Mouse (Mus musculus) kidney, adult 2 months (tissue): ENCODE measurements at regions not wholly inside any gene's neighbourhood (a gene's known extent, or its start where the extent isn't known, plus 50 kb on each side); places are given as distances from the start of the nearest gene placed in this dataset.

ENCODE experiments used
- CTCF ChIP-seq: fragments of 200-500 bp; conservative IDR thresholded peaks from 2 replicates; pipeline ENCODE4 v1.5.1; 2011; ENCODE audit warnings: low read depth, mild to moderate bottlenecking, control low read depth, low read length, moderate library complexity, mixed read lengths; ENCODE audit not compliant: insufficient read depth, insufficient read length
- POLR2A ChIP-seq: fragments of 200-500 bp; IDR thresholded peaks from one replicate; pipeline ENCODE4 v1.6.1; 2011; ENCODE audit warnings: low read depth, low read length, control low read depth

DNA sequence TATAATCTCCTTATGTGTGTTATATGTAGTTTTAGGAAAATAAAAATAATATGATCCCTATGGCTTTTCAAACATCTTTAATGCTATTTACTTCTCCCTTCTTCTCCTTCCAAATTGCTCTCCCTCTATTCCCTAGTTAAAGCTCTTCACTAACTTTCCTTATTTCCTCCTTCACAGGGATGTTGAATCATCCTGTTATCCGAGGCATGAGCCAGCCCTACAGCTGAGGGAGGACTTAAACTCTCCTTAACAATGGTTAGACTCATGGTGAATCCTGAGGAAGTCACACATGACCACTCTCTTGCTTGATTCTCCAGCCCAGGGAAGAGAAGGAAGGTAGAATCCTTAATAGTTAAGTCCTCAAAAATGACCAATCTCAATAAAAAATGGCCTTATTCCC, 188.0 kb upstream of the Tmtc4 start:
- no peak for TF ChIP-seq POLR2A
- TF ChIP-seq CTCF, result no peak
